Mouse (Mus musculus) thymus, adult 2 months (tissue): ENCODE results near the gene Dnah17.

ENCODE experiments used
- CTCF ChIP-seq: fragments of 200-500 bp; IDR thresholded peaks from 2 replicates; pipeline ENCODE4 v1.5.1; 2012; ENCODE audit warnings: mild to moderate bottlenecking, control low read depth, low read length, moderate library complexity, borderline replicate concordance; ENCODE audit not compliant: control insufficient read depth, poor library complexity, insufficient read depth; ENCODE audit errors: extremely low read depth
- POLR2A ChIP-seq: fragments of 200-500 bp; IDR thresholded peaks from 2 replicates; pipeline ENCODE4 v1.6.1; 2012; ENCODE audit warnings: mild to moderate bottlenecking, low read length, control low read depth, moderate library complexity; ENCODE audit not compliant: control insufficient read depth, poor library complexity, insufficient read depth; ENCODE audit errors: extremely low read depth

- TF ChIP-seq CTCF (no peak), POLR2A (no peak)
These were observed 4.8 kb upstream of the Dnah17 start for GRCm38 (mm10) chr11:118135271-118135670.
